Mouse (Mus musculus): ENCODE data around the gene Cd5.

GRCm38 (mm10) chr19:10788242-10788641 is 49.4 kb upstream of the Cd5 start:
- TF ChIP-seq POLR2A (IDR thresholded peaks at IDR 0.05; ENCODE audit: insufficient read depth, low read depth, low read length) = no peak
- TF ChIP-seq CTCF (IDR thresholded peaks at IDR 0.05) = no peak

Measured in heart, adult 2 months (tissue).